Mouse (Mus musculus): ENCODE data around the gene Hyal3.

The Hyal3 gene

DNA sequence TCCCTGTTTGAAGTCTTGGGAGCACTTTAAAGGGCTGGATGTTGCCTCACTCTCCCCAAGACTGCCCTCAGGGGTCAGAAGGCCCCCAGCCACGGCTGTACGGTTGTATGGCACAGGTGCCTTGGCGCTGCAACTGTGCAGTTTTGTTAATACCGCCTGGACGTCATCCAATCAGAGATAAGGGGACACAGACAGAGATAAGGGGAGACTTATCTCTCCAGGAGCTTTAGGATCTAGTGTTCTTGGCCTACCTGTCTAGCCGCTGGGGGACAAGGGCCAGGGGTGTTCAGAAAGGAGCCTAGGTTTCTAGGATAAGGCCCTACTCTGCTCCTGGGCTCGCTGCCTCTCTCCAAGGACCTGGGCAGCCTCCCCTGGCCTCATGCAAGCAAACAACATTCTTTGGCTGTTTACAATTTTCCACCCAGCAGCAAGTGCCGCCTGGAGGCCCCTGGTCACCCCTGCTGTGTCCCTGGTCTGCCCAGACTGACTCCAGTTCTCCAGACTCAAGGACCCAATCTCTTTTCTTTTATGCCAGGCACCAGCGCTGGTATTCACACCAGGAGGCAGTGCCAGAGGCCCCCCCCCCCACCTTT, 27.1 kb downstream of the Hyal3 start:
- Histone ChIP-seq H3K36me3 (ENCODE audit: control insufficient read depth, insufficient read depth, low read length, poor library complexity, severe bottlenecking) (no peaks in the 10 kb centered on the region), H3K27me3 (ENCODE audit: control insufficient read depth, insufficient read depth, low read length, poor library complexity, severe bottlenecking) (no peaks in the 10 kb centered on the region)
- no peak for DNase-seq (ENCODE audit: low read depth, low spot score)

DNA sequence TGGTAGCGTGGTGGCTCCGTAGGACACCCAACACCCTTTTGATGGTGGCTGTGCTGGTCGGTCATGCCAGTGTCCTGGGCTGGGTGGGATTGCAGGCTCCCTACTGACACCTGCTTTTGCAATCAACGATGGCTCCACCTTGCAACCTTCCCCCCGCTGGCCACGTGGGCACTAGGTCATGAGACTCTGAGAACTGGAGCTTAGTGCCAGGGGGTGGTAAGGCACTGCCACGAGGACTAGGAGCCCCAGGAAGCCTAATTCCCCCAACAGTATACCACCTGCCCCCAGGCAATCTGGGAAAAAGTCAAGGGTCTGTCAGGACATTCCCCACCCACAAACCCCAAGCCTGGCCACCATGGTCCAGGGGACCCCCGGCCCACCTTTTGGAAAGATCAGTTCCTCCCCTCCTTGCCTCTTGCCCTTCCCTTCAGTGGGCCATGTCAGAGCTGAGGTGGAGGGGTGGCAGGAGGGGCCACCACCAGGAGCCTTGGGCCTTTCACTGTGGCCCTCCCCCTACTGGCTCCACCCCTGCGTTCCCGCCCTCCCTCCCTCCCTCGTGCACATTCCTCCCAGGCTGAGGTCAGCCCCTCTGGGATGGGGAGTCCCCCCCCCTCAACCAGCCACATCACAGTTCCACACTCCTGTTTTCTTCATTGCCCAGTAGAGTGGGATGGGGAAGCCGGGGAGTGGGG, 28.3 kb downstream of the Hyal3 start, which contains the start of gene Sema3b:
Sema3b (minus strand) TSS at position 489 of the 692 bp plus-strand sequence.
- Histone ChIP-seq H3K36me3 (ENCODE audit: control insufficient read depth, insufficient read depth, low read length, poor library complexity, severe bottlenecking) (no peaks in the 10 kb centered on the region), H3K27me3 (ENCODE audit: control insufficient read depth, insufficient read depth, low read length, poor library complexity, severe bottlenecking) (no peaks in the 10 kb centered on the region)
- DNase-seq (ENCODE audit: low read depth, low spot score): no peak

DNA sequence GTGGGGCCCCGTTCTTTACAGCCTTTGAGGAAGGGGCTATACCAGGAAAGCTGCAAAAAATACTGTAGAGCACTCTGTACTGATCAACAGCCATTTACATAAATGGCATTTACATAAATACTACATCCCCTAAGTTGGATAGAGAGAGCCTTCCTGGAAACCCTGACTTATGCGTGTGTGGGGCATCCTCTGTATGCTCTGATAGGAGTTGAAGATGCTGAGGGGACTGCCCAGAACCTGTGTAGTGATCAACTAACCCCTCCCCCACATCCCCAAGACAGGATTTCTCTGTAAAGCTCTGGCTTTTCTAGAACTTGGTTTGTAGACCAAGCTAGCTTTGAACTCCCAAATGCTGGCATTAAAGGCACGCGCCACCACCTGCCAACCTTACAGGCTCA, 28.8 kb downstream of the Hyal3 start:
- Histone ChIP-seq H3K27me3 (ENCODE audit: control insufficient read depth, insufficient read depth, low read length, poor library complexity, severe bottlenecking) (no peaks in the 10 kb centered on the region), H3K36me3 (ENCODE audit: control insufficient read depth, insufficient read depth, low read length, poor library complexity, severe bottlenecking) (peaks cover 4% of the 10 kb centered on the region; the same call in 1 of the 2 replicates)
- no peak for DNase-seq (ENCODE audit: low read depth, low spot score)

DNA sequence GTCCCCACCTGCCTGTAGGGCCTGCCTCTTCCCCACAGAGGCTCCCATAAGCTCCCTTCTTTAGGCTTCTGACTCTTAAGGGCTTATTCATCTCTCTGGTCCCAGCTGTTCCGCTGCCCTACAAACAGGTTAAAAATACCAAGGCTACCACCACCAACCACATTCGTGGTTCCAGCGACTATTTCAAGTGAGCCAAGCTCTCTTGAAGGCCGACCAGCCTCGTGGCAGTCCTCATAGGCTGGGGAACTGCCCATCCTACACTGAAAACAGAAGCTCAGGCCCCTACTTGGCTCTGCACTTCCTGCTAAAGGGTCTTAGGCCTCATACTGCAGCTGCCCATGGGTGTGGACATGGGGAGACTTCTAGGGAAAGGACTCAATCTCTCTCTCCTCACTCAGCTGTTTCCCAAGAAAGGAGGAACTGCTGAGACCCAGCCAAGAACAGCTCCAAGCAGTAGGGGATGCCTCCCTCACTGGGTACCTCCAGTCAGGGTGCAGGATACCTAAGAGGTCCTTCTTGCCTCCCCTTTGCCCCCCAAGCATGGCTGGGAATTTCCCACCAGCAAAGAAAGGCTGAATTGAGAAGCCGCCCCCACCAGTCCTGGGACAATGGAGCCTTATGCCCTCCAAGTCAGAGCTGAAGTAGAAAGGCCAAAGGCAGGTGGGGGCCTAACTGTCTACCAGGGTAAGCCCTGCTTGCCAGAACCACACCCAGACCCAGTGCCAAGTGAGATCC, 31.0 kb downstream of the Hyal3 start:
- H3K36me3 ChIP-seq (ENCODE audit: control insufficient read depth, insufficient read depth, low read length, poor library complexity, severe bottlenecking): peaks cover 15% of the 10 kb centered on the region
- H3K27me3 ChIP-seq (ENCODE audit: control insufficient read depth, insufficient read depth, low read length, poor library complexity, severe bottlenecking): no peaks in the 10 kb centered on the region
- DNase-seq (ENCODE audit: low read depth, low spot score): no peak

DNA sequence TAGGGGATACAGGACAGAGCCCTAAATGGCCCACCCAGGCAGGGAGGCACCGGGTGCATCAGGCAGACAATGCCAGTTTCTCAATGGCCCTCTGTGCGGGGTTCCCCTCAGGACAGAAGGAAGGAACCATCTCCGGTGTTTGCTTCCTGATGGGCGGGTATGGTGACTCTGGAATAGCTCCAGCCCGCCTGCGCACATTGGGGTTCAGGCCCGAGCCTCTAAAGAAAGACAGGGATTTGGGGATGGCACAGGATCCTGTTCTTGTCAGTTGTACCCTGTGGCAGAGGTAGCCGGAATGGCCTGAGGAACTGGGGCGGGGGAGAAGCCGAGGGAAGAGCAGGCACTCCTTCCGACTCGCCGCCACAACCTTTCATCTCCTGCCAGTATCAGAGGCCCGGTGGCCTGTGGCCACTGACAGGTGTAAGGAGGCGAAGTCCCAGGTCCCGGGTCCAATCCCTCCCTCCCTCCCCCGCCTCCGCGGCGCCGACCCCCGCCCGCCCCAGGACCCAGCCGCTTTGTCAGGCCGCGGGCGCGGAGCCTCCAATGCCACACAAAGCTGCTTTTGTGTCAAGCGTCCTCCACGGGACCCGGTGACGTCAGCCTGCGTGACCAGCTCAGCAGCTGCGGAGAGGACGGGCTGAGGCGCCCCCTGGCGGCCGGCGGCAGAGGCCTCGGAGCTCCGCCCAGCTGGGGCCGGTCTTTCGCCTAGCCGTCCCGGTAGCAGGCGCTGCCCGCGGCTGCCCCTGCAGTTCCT, 31.8 kb downstream of the Hyal3 start:
- no peaks in the 10 kb centered on the region for H3K27me3 ChIP-seq (ENCODE audit: control insufficient read depth, insufficient read depth, low read length, poor library complexity, severe bottlenecking)
- H3K36me3 ChIP-seq (ENCODE audit: control insufficient read depth, insufficient read depth, low read length, poor library complexity, severe bottlenecking): peaks cover 15% of the 10 kb centered on the region
- peak; percentile 98 for DNase-seq (ENCODE audit: low read depth, low spot score)

DNA sequence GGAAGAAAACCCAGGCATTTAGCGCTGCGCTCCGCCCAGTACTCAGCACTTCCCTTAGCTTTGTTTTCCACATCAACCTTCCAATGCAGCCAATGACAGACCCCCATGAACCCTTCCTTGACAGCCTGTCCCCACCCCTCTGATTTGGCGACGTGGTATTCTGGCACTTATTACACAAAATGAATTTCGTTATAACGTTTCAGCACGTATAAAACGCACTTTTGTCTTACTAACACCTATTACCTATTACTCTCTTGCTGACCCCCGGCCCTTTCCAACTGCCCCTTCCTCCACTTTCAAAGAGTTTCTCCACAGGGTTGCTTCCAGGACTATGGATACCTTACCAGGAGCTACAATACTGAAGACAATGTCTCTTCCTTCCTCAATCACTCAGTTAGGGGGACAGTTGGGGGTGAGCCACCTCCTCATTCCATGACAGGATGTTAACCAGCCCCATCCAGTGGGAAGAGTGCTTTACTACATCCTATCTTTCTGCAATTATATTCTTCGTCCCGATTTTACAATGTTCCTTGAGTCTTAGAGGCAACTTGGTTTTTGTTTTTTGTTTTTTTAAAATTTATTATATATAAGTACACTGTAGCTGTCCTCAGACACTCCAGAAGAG, 32.4 kb downstream of the Hyal3 start:
- Histone ChIP-seq H3K27me3 (ENCODE audit: control insufficient read depth, insufficient read depth, low read length, poor library complexity, severe bottlenecking) (no peaks in the 10 kb centered on the region), H3K36me3 (ENCODE audit: control insufficient read depth, insufficient read depth, low read length, poor library complexity, severe bottlenecking) (peaks cover 19% of the 10 kb centered on the region)
- DNase-seq (ENCODE audit: low read depth, low spot score): no peak

DNA sequence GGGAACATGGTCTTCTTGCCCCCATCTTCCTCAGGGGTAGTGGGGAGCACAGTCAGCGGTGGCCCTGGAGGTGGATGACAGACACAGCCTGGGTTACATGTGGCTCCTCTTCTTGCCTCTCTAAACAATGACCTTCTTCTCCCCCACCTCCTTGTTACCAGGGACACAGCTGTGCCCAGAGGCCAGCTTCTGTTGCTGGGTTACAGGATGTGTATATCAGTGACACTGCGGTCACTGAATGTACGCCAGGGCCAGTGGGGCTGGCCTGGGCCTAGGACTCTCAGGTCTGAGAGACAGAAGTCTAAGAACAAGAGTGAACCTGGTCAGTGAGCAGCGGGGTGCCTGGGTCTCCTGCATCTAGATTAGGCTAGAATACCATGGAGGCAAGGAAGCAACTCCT, 34.4 kb downstream of the Hyal3 start:
- DNase-seq (ENCODE audit: low read depth, low spot score): no peak
- Histone ChIP-seq H3K36me3 (ENCODE audit: control insufficient read depth, insufficient read depth, low read length, poor library complexity, severe bottlenecking) (peaks cover 24% of the 10 kb centered on the region), H3K27me3 (ENCODE audit: control insufficient read depth, insufficient read depth, low read length, poor library complexity, severe bottlenecking) (no peaks in the 10 kb centered on the region)

DNA sequence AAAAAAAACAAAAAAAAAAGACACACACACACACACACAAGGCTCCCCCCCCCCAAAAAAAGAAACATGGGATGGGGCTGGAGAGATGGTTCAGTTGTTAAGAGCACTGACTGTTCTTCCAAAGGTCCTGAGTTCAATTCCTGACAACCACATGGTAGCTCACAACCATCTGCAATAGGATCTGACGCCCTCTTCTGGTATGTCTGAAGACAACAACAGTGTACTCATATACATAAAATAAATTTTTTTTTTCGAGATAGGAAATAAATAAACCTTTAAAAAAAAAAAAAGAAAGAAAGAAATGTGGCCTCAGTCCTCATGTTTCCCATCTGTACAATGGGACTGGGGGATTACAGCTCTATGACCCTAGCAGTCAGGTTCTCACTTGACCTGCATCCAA, 36.8 kb downstream of the Hyal3 start:
- peaks cover 24% of the 10 kb centered on the region for H3K36me3 ChIP-seq (ENCODE audit: control insufficient read depth, insufficient read depth, low read length, poor library complexity, severe bottlenecking)
- H3K27me3 ChIP-seq (ENCODE audit: control insufficient read depth, insufficient read depth, low read length, poor library complexity, severe bottlenecking): no peaks in the 10 kb centered on the region
- DNase-seq (ENCODE audit: low read depth, low spot score): peak; percentile 46

DNA sequence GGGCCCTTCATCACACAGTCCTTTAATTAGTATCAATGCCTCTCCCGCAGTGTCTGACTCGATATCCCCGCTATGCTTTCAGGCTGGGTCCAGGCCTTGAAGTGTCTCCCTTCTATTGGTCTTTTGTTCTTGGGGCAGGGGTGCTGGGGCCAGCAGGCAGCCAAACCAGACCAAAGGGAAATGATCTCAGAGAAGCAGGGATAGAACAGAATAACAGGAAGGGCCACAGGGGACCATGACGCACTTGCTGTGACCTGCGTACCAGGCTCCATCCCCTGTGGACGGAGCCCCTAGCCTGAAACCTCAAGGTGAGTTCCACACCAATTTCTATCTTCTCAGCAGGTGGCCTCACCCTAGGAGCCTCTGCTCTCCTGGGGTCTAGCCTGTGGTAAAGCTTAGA, 37.5 kb downstream of the Hyal3 start:
- peaks cover 24% of the 10 kb centered on the region for H3K36me3 ChIP-seq (ENCODE audit: control insufficient read depth, insufficient read depth, low read length, poor library complexity, severe bottlenecking)
- no peaks in the 10 kb centered on the region for H3K27me3 ChIP-seq (ENCODE audit: control insufficient read depth, insufficient read depth, low read length, poor library complexity, severe bottlenecking)
- DNase-seq (ENCODE audit: low read depth, low spot score): no peak

DNA sequence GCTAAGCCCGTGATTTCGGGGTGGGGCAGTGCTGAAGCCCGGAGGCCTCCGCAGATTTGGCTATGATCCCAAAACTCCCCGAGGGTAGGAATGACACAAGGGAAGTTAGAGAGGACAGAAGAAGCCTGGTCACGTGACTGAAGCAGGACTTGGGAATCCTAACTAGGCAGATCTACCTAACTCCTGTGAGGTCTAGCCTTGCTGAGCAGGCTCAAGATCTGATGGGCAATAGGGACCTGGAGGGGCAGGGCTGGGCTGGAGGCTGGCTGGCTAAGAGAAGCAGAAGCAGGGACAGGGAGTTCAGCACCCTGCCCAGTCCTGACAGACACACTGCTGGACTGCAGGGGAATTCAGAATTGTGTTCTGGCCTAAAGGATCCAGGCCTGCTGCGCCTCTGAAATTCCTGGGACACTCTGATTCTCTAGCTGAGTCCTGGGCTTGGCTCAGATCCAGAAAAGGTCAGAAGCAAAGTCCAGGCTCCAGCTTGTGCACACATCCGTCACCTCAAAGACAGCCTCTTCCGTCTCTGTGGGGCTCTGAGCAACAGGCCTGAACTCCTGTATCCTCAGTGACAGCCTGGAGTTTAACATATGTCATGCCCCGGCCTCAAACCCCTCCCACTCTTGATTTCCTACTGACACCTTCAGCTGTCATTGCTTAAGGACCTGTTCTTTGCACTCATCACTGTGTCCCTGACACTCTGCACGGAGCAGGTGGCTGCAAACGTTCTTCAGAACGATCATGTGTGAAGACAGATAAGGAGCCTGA, 38.3 kb downstream of the Hyal3 start:
- Histone ChIP-seq H3K36me3 (ENCODE audit: control insufficient read depth, insufficient read depth, low read length, poor library complexity, severe bottlenecking) (peaks cover 24% of the 10 kb centered on the region), H3K27me3 (ENCODE audit: control insufficient read depth, insufficient read depth, low read length, poor library complexity, severe bottlenecking) (no peaks in the 10 kb centered on the region)
- DNase-seq (ENCODE audit: low read depth, low spot score): no peak

DNA sequence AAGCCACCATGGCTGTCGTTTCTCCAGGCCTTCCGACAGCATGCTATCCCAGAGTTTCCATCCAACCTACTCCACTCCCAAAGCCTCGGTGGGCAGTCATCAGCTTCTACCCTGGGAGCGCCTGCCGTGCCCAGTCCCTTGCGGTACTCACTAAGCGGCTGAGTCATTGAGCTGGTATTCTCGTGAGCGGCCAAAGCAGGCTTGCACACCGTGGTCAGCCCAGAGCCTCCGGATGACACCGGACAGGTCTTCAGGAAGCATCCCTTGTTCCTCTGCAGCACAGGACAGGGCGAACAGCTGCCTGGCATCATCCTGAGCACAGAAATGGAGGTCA, 38.9 kb downstream of the Hyal3 start:
- peaks cover 20% of the 10 kb centered on the region for H3K36me3 ChIP-seq (ENCODE audit: control insufficient read depth, insufficient read depth, low read length, poor library complexity, severe bottlenecking)
- no peaks in the 10 kb centered on the region for H3K27me3 ChIP-seq (ENCODE audit: control insufficient read depth, insufficient read depth, low read length, poor library complexity, severe bottlenecking)
- DNase-seq (ENCODE audit: low read depth, low spot score): no peak

DNA sequence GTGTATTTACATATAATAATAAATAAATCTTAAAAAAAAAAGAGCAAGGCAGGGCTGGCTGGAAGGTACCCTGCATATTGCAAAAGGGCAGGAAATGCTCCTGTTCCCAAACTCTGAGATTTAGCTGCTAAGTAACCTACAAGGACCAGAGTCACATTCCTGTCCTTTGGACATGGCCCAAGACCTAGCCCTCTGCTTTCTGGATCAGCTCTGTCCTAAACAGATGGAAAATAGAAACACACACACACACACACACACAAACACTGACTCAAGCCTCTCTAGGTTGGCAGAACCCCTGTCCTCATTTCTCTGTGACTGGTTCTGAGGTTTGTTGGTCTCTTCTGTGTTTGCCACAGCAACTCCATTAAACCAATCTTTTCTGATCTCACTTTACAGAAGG, 40.3 kb downstream of the Hyal3 start:
- no peak for DNase-seq (ENCODE audit: low read depth, low spot score)
- no peaks in the 10 kb centered on the region for H3K27me3 ChIP-seq (ENCODE audit: control insufficient read depth, insufficient read depth, low read length, poor library complexity, severe bottlenecking)

DNA sequence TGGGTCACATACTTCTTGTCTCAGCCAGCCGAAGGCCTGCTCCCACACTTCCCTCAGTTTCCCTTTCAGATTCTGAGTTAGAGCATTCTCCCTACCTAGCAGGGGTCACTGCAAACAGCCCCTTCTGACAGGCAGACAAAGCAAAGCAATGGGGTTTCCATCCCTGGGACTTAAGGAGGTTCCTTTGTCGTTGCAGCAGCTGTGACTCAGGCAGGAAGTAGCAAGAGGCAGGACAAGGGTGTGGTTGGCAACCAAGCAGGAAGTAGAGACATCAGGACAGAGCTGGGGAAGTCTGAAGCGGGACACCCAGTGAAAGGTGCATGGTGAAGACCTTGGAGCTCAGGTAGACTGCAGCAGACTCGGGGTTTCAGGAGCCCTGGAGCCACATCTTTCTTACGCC, 43.9 kb downstream of the Hyal3 start:
- Histone ChIP-seq H3K36me3 (ENCODE audit: control insufficient read depth, insufficient read depth, low read length, poor library complexity, severe bottlenecking) (peaks cover 4% of the 10 kb centered on the region; the same call in 1 of the 2 replicates), H3K27me3 (ENCODE audit: control insufficient read depth, insufficient read depth, low read length, poor library complexity, severe bottlenecking) (no peaks in the 10 kb centered on the region)
- DNase-seq (ENCODE audit: low read depth, low spot score): peak; percentile 56

More for the DNA sequence above, 40.3 kb downstream of the Hyal3 start:
- H3K36me3 ChIP-seq (ENCODE audit: control insufficient read depth, insufficient read depth, low read length, poor library complexity, severe bottlenecking): peaks cover 13% of the 10 kb centered on the region

DNA sequence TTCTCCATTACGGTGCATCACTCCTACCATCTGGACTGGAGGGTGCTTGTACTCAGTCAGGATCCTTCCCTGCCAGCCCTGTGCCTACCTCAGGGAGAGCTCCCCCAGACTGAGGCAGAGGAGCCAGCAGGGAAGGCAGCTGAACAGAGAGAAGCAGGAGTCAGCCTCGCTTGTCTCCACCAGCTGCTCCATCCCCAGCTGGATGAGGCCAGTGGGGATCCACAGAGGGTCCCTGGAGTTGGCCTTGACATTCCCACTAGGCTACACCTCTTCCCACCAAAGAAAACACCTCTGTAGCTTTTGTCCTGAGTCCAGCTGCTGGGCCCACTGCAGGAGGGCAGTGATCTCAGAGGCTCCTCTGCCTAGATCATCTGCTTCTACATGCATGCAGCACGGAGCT, 44.3 kb downstream of the Hyal3 start:
- no peak for DNase-seq (ENCODE audit: low read depth, low spot score)
- H3K27me3 ChIP-seq (ENCODE audit: control insufficient read depth, insufficient read depth, low read length, poor library complexity, severe bottlenecking): no peaks in the 10 kb centered on the region
- peaks cover 3% of the 10 kb centered on the region; the same call in 1 of the 2 replicates for H3K36me3 ChIP-seq (ENCODE audit: control insufficient read depth, insufficient read depth, low read length, poor library complexity, severe bottlenecking)
